Mouse (Mus musculus): ENCODE measurements at regions not wholly inside any gene's neighbourhood (a gene's known extent, or its start where the extent isn't known, plus 50 kb on each side); places are given as distances from the start of the nearest gene placed in this dataset.

- no peak for DNase-seq (ENCODE audit: low read depth, low spot score)
Measured at GRCm38 (mm10) chr7:68444426-68445095, 170.9 kb downstream of the Fam169b start.

GRCm38 (mm10) chr7:68440661-68441150 lies 167.1 kb downstream of the Fam169b start:
- no peak for DNase-seq (ENCODE audit: low read depth, low spot score)

DNA sequence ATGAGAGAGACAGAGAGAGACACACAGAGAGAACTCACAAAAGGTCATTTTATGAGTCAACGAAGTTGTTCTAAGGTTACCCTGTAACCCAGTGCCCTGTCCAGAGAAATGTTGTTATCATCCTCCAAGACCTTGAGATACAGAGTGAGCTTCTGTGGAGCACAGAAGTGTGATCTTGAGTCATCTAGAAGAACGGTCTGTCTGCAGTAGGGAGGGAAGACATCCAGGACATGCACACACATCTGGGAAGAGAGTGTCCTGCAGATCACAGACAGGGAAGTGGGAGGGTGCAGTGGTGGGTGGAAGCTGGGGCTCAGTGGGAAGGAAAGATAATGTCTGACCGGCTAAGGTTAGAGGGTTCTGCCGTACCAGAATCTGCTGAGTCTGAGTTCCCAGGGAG lies 155.3 kb downstream of the Fam169b start:
- DNase-seq (ENCODE audit: low read depth, low spot score): no peak

DNA sequence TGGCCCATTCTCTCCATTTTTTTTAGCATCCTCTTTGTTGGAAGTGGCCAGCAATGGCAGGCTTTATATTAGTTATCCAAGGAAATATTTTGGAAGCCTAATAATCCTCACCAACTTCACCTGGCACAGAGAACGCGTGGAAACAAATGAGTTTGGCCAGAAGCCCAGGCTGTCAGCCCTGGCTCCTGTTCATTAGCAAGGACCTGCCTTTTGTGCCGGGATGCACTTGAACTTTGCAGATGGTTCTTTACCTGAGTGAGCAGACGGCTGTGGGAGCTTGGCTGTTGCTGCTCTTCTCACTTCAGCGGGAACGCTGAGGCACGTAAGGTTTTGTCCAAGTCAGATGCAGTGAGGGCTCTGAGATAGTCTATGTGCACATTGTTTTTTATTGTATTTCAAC lies 142.3 kb downstream of the Fam169b start:
- no peak for DNase-seq (ENCODE audit: low read depth, low spot score)

- DNase-seq (ENCODE audit: low read depth, low spot score): no peak
Measured at GRCm38 (mm10) chr7:68412786-68413185, 139.1 kb downstream of the Fam169b start.
